Mouse (Mus musculus): ENCODE measurements at regions not wholly inside any gene's neighbourhood (a gene's known extent, or its start where the extent isn't known, plus 50 kb on each side); places are given as distances from the start of the nearest gene placed in this dataset.

- Histone ChIP-seq H3K4me3 (ENCODE audit: low read depth, low read length) (no peak overlapping the region), H3K4me2 (ENCODE audit: low read depth, low read length, poor library complexity, severe bottlenecking) (no peak overlapping the region), H3K36me3 (ENCODE audit: insufficient read depth, low read length) (no peaks in the 10 kb centered on the region), H3K9me3 (ENCODE audit: low read length) (no peaks in the 10 kb centered on the region), H3K27me3 (ENCODE audit: insufficient read depth, low read length) (no peaks in the 10 kb centered on the region), H3K27ac (ENCODE audit: low read depth, low read length) (no peak overlapping the region), H3K4me1 (ENCODE audit: insufficient read depth, low read length) (no peaks in the 10 kb centered on the region), H3K9ac (replicated peaks; ENCODE audit: low read length, poor library complexity, severe bottlenecking) (no peak overlapping the region)
- no peak for TF ChIP-seq CTCF (IDR thresholded peaks at IDR 0.05)
- WGBS, result 90% methylated on average over 1 of the region's 1 CpGs
- ATAC-seq (ENCODE audit: low FRiP score), result no peak
- DNase-seq (ENCODE audit: low spot score), result no peak
Measured at GRCm38 (mm10) chr4:72250531-72250930, 49.8 kb upstream of the Tle1 start.

Data from midbrain, postnatal 0 days (tissue).